ENCODE assay signal across 8 mouse cellular contexts in the genomic region with DNA sequence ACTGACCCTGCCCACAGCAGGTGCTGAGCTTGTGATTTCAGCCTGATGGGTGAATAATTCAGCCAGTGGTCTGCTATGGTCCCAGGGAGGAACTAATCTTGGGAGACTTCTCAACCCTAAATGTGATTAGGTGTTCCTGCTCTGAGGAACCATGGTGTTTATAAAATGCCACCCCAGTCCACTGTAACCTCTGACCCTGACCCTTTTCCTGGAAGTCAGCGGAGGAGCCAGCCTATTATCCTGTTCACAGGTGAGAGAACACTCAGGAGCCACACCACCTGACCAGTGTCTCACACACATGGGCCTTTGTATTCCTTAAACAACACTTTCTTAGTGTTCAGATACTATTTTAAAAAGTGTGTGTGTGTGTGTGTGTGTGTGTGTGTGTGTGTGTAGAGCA.
A peak's percentile ranks its signal among the peaks of the same experiment; 100 is the strongest.
DNase-seq lines count a peak whose midpoint lies in the region; ATAC-seq and TF ChIP-seq lines count a peak whose summit lies in the region.

No protein-coding gene starts in this region.

- no peak for DNase-seq in heart, postnatal 10 days
- no peak for DNase-seq in liver, postnatal 0 days
- no peak for DNase-seq in ovary, adult 18-20 months (ENCODE audit: low spot score)

- H3K27ac ChIP-seq in heart, embryonic 14.5 days (replicated peaks in 1 of 2; ENCODE audit: control insufficient read depth in 1 of 2, insufficient read depth in 1 of 2, low read depth in 2 of 2, low read length in 2 of 2), result peak overlapping the region; percentile 62 to 67
- H3K27ac ChIP-seq in ES-Bruce4 (ENCODE audit: insufficient read depth, low read length), result peak overlapping the region; percentile 0; the same call in 1 of the 2 replicates
- H3K27ac ChIP-seq in forebrain, embryonic 15.5 days (replicated peaks), result peak overlapping the region; percentile 79
- peak overlapping the region; percentile 78 for H3K27ac ChIP-seq in liver, postnatal 0 days (ENCODE audit: low read depth)

- intact Hi-C loops in heart, postnatal 10 days (cut with DNase I), result no loop called here

- WGBS in heart, embryonic 14.5 days, result 100% methylated on average over 1 of the region's 1 CpGs
- 100% methylated on average over 1 of the region's 1 CpGs for WGBS in forebrain, embryonic 15.5 days
- 75% methylated on average over 1 of the region's 1 CpGs for WGBS in liver, postnatal 0 days (ENCODE audit: insufficient replicate concordance)

- H3K4me2 ChIP-seq in heart, embryonic 14.5 days (ENCODE audit: low read length), result no peak overlapping the region
- no peak overlapping the region for H3K4me2 ChIP-seq in forebrain, embryonic 15.5 days (replicated peaks)
- H3K4me2 ChIP-seq in liver, postnatal 0 days (ENCODE audit: low read depth, low read length), result no peak overlapping the region

- no peak for TF ChIP-seq POLR2A in ES-Bruce4 (IDR thresholded peaks at IDR 0.05; ENCODE audit: insufficient read depth, low read length)

- no peak for TF ChIP-seq EP300 in ES-Bruce4 (IDR thresholded peaks at IDR 0.05; ENCODE audit: insufficient read depth, low read depth, low read length)
- no peak for TF ChIP-seq EP300 in liver, postnatal 0 days (IDR thresholded peaks at IDR 0.05; ENCODE audit: low read depth)

- TF ChIP-seq CTCF in ES-Bruce4 (IDR thresholded peaks at IDR 0.05; ENCODE audit: low read depth, low read length), result no peak
- TF ChIP-seq CTCF in liver, postnatal 0 days (IDR thresholded peaks at IDR 0.05; ENCODE audit: low read depth), result no peak

- H3K4me1 ChIP-seq in heart, embryonic 14.5 days (ENCODE audit: control insufficient read depth in 2 of 2, insufficient read depth in 2 of 2, low read length in 2 of 2), result peaks cover 28 to 44% of the 10 kb centered on the region in 2 experiments
- H3K4me1 ChIP-seq in ES-Bruce4 (ENCODE audit: control insufficient read depth, insufficient read depth, low read length), result no peaks in the 10 kb centered on the region
- H3K4me1 ChIP-seq in forebrain, embryonic 15.5 days, result peaks cover 32% of the 10 kb centered on the region
- H3K4me1 ChIP-seq in liver, postnatal 0 days (ENCODE audit: insufficient read depth), result peaks cover 14% of the 10 kb centered on the region

- H3K4me3 ChIP-seq in heart, embryonic 14.5 days (ENCODE audit: control insufficient read depth in 1 of 2, insufficient read depth in 1 of 2, low read depth in 1 of 2, low read length in 2 of 2), result no peak overlapping the region
- no peak overlapping the region for H3K4me3 ChIP-seq in ES-Bruce4 (ENCODE audit: low read depth, low read length)
- H3K4me3 ChIP-seq in forebrain, embryonic 15.5 days, result no peak overlapping the region
- H3K4me3 ChIP-seq in liver, postnatal 0 days (ENCODE audit: low read depth, low read length), result no peak overlapping the region

- H3K36me3 ChIP-seq in heart, embryonic 14.5 days (ENCODE audit: control insufficient read depth, insufficient read depth, low read length), result no peaks in the 10 kb centered on the region
- no peaks in the 10 kb centered on the region for H3K36me3 ChIP-seq in ES-Bruce4 (ENCODE audit: control insufficient read depth, insufficient read depth, low read length, poor library complexity, severe bottlenecking)
- no peaks in the 10 kb centered on the region for H3K36me3 ChIP-seq in forebrain, embryonic 15.5 days
- H3K36me3 ChIP-seq in liver, postnatal 0 days (replicated peaks; ENCODE audit: insufficient read depth, low read length), result no peaks in the 10 kb centered on the region

- ATAC-seq in heart, embryonic 14.5 days (ENCODE audit: insufficient number of reproducible peaks, insufficient read depth, low FRiP score, low read depth), result no peak
- no peak for ATAC-seq in forebrain, embryonic 15.5 days (replicated peaks)
- no peak for ATAC-seq in liver, postnatal 0 days
- no peak for ATAC-seq in megakaryocyte-erythroid progenitor cell, adult 5-6 weeks (replicated peaks; ENCODE audit: low FRiP score, low TSS enrichment, poor library complexity, severe bottlenecking)
- no peak for ATAC-seq in erythroblast, adult 5-6 weeks (replicated peaks; ENCODE audit: low FRiP score, poor library complexity, severe bottlenecking)

- H3K9ac ChIP-seq in heart, embryonic 14.5 days (ENCODE audit: low read length), result no peak overlapping the region
- H3K9ac ChIP-seq in ES-Bruce4 (ENCODE audit: low read depth, poor library complexity, severe bottlenecking), result no peak overlapping the region
- H3K9ac ChIP-seq in forebrain, embryonic 15.5 days (replicated peaks), result no peak overlapping the region
- H3K9ac ChIP-seq in liver, postnatal 0 days (replicated peaks), result no peak overlapping the region

- H3K27me3 ChIP-seq in heart, embryonic 14.5 days (ENCODE audit: control insufficient read depth, insufficient read depth, low read length), result no peaks in the 10 kb centered on the region
- no peaks in the 10 kb centered on the region for H3K27me3 ChIP-seq in ES-Bruce4 (ENCODE audit: control insufficient read depth, insufficient read depth, low read length, poor library complexity, severe bottlenecking)
- no peaks in the 10 kb centered on the region for H3K27me3 ChIP-seq in forebrain, embryonic 15.5 days
- H3K27me3 ChIP-seq in liver, postnatal 0 days (ENCODE audit: insufficient read depth, low read length), result no peaks in the 10 kb centered on the region

- H3K9me3 ChIP-seq in heart, embryonic 14.5 days (ENCODE audit: control insufficient read depth, low read length), result peaks cover 4% of the 10 kb centered on the region; the same call in 1 of the 2 replicates
- no peaks in the 10 kb centered on the region for H3K9me3 ChIP-seq in ES-Bruce4 (replicated peaks; ENCODE audit: control insufficient read depth, insufficient read depth, low read length, poor library complexity, severe bottlenecking)
- H3K9me3 ChIP-seq in forebrain, embryonic 15.5 days, result no peaks in the 10 kb centered on the region
- no peaks in the 10 kb centered on the region for H3K9me3 ChIP-seq in liver, postnatal 0 days (ENCODE audit: low read length)

Comparison
In these comparisons a context has a peak if more than half of its experiments do, and no peak if none do; other contexts are left out.
1. H3K27ac ChIP-seq: peak in every context shown above with its lines; median percentile 79 in forebrain, embryonic 15.5 days; 78 in liver, postnatal 0 days; 64 in heart, embryonic 14.5 days; 0 in ES-Bruce4.